Mouse (Mus musculus): ENCODE measurements at regions not wholly inside any gene's neighbourhood (a gene's known extent, or its start where the extent isn't known, plus 50 kb on each side); places are given as distances from the start of the nearest gene placed in this dataset.
A peak's percentile ranks its signal among the peaks of the same experiment; 100 is the strongest.

DNA sequence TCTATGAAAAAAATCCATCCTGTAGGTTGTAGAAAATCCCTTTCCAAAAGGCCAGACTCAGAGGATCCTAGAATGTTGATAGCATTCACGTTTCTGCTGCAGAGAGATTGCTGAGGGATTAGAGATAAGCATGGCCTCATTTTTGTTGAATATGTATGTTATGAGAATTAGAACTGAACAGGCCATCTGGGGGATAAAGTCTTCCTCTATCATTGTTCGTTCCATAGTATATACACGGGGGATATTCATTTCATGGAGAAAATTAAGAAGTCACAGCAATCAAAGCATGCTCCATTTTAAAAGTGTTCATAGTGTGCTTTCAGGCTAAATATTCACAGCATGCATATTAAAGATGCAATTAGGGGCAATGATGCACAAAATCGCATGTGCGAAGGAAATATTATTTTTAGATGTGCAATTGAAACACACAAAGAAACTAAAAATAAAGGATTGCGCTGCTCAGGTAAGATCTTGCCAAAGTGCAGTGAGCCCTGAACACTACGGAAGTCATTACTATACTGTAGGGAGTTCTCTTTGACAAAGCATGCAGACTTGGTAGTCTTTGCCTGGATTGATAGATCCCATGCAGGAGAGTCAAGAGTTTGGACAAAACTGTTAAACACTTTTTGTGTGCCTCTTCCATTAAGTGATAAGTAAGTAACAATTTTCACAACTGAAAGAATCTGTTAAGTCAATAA lies 511.5 kb downstream of the Phf3 start:
- DNase-seq (ENCODE audit: low spot score in 2 of 2): no peak

DNA sequence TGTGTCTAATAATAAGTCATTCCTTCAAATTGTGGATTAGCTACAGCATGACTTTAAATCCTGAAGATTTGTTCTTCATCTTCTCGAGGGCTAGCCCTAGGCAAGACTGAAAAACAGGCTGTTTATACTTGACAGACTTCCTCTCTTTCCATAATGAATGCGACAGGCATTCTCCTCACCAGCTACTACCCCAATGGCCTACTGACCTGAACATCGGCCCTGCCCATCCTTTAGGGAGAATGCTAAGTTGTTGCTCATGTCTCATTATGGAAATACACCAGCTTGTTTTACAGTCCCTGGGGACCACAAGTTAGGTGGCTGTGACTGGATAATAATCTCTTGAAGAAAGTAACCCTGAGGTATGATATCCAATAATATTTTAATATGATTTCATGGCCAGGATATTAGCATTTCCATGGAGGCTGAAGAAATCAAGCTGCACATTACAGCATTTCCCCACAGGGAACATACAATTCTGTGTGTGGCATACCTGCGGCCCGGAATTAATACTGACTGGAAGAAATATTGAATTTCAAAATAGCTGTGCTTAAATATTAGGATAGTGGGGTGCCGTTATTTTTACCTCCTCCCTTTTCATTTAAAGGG lies 553.0 kb downstream of the Phf3 start:
- DNase-seq (ENCODE audit: low spot score in 2 of 2): no peak

DNA sequence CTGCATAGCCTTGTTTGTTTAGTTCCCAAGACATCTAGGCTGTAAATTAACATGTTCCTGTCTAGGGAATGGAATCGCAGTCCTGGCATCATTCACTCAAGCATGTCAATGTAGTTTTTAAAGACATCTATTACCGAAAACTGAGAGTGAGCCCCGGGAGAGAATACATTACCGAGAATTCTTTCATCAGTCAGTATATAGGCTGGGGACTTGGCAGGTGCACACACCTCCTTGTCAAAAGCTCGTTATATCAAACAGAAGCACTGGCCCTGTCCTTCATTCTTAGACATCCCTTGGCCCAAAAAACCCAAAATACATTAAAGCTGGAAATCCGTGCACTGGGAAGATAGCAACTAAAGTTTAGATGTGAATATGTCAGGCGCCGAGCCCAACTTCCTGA lies 555.5 kb downstream of the Phf3 start:
- no peak for DNase-seq (ENCODE audit: low spot score in 2 of 2)

DNA sequence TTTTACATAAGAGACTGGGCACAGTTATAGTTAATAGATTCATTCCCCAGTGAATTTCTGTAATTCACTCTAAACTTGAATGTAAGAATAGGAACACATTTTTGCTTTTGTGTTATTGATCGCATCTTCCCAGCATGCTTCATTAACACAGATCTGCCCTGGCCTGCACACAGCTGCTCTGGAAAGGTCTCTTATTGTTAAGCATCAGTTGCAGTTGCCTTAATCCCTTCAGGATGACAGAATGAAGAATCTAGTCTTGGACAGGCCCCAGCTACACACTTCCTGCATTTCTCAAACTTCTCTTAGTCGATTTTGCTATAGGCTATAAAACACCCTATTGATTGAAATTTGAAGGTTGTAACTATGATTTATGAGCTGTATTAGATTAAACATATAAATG lies 584.6 kb downstream of the Phf3 start:
- DNase-seq (ENCODE audit: low spot score in 2 of 2): no peak

DNA sequence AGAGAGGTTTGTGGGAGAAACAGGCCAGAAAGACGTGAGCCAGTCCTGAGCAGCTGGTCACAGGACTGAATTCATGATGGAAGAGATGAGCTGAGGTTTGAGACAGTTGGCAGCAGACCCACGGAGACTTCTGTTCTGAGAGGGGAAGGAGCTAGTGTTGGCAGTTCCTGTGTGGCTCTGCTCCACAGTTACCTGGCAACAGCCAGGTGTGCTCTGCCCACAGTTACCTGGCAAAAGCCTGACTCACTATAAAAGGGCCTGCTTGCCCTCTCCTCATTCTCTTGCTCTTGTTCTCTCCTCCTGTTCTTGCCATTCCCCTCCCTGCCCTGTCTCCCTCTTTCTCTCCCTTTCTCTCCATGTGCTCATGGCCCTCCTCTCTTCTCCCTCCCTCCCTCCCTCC lies 611.3 kb downstream of the Phf3 start:
- DNase-seq (ENCODE audit: low spot score in 2 of 2): no peak

DNA sequence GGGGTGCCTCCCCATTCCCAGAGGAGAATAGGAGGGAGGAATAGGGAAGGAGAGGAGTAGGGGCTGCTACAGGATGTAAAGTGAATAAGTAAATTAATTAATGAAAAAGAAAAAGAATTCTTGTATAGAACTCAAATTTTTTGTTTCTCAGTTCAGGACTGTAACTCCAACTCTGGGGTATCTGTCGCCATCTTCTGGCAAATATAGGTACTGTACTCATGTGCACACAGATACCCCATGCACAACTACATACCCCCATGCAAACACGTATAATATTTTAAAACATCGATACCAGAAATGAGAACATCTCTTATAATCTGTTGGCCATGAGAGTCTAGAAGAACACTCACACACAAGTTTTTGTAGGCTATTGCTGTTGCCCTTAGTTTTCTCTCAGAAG lies 614.2 kb downstream of the Phf3 start:
- DNase-seq (ENCODE audit: low spot score in 2 of 2): peak in 1 of 2 experiments; percentile 11

DNA sequence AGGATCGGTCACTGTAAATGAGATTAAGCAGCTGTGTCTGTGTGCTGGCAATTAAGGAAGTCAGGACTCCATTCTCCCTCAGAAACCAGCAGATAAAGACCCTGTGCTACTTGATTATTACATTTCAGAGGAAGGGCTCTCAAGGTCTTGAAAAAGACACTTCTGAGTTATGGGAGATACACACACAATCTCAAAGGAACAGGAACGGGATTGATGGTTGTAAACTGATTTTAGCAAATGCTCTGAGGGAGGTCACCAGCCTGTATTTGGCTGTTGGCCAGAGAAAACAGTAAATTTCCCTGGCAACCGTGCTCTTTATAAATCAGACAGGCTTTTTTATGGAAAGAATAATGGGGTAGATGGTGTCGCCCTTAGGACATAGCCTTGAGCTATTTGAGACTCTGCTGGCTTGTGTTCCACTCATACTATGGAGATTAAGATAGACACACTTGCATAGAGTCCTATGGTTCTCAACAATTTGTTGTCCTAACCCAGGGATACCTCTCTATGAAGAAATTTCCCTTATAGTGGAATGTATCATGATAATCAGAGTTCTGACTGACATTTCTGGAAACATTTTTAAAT lies 656.9 kb downstream of the Phf3 start:
- no peak for DNase-seq (ENCODE audit: low spot score in 2 of 2)

DNA sequence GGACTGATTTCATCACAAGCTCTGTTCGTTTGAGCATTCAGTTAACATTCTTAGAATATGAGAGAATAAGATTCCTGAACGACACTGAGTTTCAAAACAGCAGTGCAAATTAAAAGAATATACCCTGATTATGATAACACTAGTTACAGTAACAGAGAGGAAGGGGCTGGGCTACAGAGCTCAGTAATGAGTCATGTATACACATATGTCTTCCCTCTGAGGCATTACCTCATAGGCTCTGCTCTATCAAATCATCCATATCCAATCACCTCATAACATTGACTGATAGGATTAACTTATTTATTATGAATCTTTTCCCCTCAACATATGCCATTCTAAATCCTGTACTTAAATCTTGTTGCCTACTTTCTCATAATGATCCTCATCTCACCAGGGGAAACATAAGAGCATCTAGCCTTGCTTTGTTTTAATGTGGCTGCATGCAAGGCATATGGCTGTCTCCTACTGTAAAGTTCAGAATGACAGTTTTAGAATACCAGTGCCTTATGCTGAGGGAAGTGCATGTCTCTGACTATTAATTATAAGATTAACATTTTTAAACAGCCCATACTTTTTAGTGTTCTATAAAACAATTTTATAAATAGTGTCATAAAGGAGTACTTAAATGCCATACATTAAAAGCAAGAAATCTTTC lies 669.0 kb downstream of the Phf3 start:
- peak in 1 of 2 experiments; percentile 18 for DNase-seq (ENCODE audit: low spot score in 2 of 2)

DNA sequence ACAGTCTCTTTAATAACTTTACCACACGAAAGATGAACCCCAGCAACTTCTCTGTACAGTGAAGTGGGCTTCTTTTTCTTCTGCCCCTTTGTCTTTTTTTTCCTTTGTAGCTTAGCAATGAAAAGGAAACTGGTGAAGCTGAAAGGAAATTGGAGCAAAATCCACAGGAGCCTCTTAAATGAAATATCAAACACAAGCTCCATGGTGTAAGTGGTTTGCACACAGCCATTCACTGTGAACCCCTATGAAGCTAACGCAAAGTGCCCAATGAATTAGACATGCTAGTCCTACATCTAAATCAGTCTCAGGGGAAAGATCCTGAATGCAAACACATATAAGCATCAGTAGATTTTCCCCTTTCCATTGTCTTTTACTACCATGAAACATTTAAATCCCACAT lies 697.5 kb downstream of the Phf3 start:
- no peak for DNase-seq (ENCODE audit: low spot score in 2 of 2)

DNA sequence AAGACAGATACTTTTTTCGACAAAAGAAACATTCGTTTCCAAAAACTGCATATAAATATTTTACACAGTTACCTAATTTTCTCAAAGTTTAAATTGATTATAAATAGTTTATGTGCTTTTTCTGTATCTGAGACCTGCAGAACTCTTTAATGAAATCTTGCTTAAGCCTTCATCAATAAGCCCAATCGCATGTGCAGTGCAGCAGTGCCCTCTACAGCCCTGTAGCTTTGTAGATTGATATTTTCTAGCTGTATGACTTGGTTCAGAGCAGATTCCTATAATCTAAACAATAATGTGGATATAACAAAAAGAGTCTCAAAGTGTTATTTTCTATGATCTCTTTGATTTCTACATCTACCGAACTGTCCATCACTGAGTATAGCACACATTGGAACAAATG lies 728.7 kb downstream of the Phf3 start:
- peak; percentile 19 to 86 for DNase-seq (ENCODE audit: low spot score in 2 of 2)

DNA sequence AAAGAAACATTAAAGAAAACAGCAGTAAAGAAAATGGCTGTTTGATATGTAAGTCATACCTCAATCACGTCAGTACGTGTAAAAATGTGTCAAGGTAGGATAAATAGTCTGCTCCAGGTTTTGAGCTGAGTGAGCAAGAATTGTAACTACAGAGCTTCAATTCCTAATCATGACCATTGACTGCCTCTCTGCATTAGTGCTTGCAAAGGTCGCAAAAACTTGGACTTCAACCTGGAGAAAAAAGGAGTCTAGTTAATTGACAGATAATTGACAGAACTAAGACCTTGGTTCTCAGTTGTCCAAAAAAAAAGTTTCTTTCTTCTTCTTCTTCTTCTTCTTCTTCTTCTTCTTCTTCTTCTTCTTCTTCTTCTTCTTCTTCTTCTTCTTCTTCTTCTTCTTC lies 759.5 kb downstream of the Phf3 start:
- DNase-seq (ENCODE audit: low spot score in 2 of 2): no peak

Small RNAs in the stretch of these regions (microRNA-seq; reads per million reads assigned to microRNA genes)
- 0 reads per million in 2 experiments for gene Gm27430

Measured in layer of hippocampus, adult 18-20 months (tissue).